Mouse (Mus musculus) left cerebral cortex, postnatal 10 days (tissue): Measurements from ENCODE around the gene Mdk. TPM values are rescaled to one million over a fixed set of nuclear protein-coding genes. Genes with fewer than 3 reads are reported as not detected.

Experiments
- DNase-seq, 2 experiments: peaks; one replicate each; pipeline ENCODE4 v3.0.0; 2021 to 2022; ENCODE audit warnings: low spot score in 2 of 2, mixed read lengths in 1 of 2; ENCODE audit errors: extremely low spot score in 1 of 2
- intact Hi-C: fragments of 180-260 bp; cut with DNase I; formaldehyde crosslinking; loops from one replicate; pipeline ENCODE4 v1.15.1; 2025
- total RNA-seq, 2 experiments: library from RNA; stranded (reverse); gene quantifications; 2 replicates each; pipeline ENCODE4 v1.2.3; 2021

Mdk gene
- total RNA-seq, 2 experiments from 2014 or later = 24.6 to 26.0 TPM

DNA sequence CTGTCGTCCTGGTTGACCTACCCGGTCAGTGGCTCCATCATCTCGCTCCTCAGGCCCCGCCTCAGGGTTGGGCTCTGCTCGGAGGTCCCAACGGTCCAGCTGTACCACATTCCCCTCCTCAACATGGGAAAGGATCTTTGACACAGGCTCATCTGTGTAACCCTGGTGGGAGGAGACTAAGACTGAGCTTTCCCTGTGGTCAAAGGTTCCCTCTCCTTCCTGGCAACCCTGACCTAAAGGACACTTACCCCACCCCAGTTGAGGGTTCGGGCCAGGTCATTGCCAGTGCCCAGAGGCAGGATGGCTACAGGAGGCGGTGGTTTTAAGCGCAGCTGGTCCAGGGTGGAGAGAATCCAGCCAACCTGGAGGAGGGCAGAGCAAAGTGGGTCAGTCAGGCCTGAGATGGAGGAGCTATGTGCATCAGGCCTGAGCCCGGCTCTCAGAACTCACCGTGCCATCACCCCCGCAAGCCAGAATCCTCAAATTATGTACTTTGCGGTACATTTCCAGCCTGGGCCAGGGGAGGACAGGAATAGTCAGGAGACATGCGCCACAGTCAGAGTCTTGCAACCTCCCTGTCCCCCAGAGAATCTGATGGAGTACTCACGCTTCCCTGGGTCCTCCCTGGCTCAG lies 7.3 kb upstream of the Mdk start:
- no peak for DNase-seq
- intact Hi-C loops = no loop called here

DNA sequence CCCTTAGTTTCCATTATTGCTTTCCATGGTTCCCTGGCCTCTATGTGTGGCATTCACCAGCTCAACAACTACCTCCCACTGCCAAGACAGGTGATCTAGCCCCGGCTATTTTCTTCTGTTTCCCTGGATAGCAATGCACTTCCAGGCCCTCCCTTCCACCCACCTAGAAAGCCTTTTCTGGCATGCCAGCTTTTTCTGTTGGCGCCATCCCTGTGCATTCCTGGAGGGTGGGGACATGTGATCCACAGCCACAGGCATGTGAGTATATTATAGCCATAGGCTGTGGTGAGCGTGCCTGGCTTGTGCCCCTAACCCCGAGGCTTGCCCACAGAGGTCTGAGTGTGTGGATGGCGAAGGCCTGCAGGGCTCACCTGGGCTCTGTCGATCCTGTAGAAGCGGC lies 4.1 kb upstream of the Mdk start:
- intact Hi-C loops = no loop called here
- no peak for DNase-seq

GRCm38 (mm10) chr2:91934826-91935525 lies 2.9 kb upstream of the Mdk start:
- no peak for DNase-seq
- intact Hi-C loops = no loop called here

DNA sequence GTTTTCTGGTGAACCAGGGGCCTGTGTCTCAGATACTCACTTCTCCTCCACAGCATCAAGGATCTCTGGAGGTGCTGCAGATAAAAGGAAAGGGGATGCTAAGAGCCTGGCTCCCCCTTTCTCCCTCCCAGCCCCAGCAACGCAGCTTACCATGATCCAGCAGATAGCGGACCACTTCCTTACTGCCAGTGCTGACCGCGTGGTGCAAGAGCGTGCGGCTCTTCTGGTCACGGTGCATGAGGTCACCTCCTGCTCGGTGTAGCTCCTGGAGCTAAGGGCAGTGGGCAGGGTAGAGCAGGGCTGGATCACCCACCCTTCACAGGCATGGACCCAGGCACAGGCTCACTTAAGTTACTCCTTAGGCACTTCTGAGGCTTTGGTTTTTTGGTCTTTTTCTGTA lies 1.9 kb upstream of the Mdk start:
- intact Hi-C loops = no loop called here
- DNase-seq = no peak

DNA sequence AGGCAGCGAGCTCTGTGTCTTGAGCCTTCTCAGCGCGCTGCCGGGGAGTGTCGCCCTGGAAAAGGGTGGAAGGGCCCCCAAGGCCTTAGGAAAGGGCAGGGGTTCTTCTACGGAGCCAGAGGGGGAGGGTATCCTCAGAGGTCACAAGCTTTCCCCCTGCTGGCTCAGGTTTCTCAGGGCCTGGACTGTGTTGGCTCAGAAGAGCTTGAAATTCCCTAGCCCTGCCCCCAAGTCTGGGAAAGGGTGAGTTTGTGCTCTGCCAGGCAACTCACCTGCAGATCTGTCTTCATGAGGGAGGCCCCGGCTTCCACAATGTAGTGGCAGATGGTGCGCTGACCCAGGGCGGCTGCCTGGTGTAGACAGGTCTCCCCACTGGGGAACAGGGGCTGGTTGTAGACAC lies 1.4 kb upstream of the Mdk start:
- intact Hi-C loops = no loop called here
- DNase-seq = no peak

GRCm38 (mm10) chr2:91932737-91933350 lies 747 bp upstream of the Mdk start:
- peak in 1 of 2 experiments; percentile 22 for DNase-seq
- intact Hi-C loops = no loop called here

DNA sequence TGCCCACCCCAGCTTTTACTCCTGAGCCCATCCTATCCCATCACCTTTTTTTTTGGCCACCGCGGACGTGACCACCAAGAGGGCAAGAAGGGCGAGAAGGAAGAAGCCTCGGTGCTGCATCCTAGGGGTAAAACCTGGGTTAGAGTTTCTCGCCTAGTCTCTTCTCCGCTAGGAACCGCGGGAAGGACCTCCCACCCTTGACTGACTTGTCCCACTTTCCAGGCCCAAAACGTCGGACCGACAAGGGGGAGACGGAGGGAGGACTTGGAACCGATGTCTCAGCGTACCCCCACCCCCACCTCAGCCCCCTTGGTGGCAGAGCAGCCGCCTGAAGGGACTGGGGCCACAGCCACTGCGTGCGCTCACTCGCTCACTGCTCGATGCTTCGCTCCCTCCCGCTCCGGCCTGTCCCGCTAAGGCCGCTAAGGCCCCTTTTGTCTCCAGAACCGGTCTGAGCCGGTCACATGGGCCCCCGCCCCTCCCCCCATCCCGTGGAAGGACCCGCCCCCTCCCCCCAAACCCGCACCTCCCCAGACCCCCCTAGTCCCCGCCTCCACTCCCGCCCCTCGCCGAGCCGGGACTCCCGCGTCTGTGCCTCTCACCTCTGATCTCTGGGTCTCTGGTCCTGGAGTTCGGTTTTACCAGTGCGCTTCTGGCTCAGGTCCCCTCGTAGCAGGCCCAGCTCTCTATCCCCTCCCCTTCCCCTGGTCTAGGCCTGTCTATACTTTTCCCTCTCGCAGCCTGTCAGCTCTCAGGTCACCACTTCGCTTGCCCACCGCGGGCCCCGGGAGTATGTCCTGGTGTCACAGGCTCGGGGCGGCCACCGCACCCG lies 553 bp downstream of the Mdk start:
- intact Hi-C loops = no loop called here
- peak in 1 of 2 experiments; percentile 78 for DNase-seq

DNA sequence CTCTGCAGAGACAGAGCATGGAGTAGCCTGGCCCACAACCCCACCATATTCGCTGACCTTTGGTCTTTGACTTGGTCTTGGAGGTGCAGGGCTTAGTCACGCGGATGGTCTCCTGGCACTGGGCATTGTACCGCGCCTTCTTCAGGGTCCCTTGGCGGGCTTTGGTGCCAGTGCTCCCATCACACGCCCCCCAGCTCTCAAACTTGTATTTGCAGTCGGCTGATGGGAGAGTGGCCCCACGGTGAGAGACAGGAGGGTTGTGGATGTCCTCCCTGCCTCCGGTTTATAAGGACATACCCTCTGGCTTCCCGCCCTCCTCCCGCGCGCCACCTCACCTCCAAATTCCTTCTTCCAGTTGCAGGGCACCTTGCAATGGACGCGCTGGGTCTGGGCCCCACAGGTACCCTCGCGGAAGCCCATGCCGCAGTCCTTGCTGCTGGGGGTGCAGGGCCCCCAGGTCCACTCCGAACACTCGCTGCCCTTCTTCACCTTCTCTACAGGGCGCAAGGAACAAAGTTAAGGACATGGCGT lies 1.3 kb downstream of the Mdk start:
- intact Hi-C loops = no loop called here
- DNase-seq = peak in 1 of 2 experiments; percentile 32

DNA sequence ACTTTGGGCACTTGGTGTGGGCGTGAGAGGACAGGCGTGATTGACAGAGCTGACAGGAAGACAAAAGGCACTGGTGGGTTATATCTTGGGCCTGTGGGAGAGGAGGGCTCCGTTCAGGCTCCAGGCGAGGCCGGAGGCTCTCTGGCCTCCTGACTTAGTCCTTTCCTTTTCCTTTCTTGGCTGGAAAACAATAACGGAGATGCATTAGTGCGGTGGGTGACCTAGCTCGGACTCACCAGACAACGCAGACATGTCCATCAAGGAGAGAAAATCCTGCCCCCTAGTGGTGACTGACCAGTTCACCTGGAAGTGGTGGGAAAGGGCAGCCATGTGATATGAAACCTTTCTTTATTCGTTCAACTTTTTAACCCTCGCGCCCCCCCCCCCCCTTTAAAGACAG lies 2.2 kb downstream of the Mdk start:
- peak in 1 of 2 experiments; percentile 73 for DNase-seq
- intact Hi-C loops = loop anchor here (10.0 kb wide), 1 partner anchor 255 kb away; no protein-coding TSS in a partner anchor

DNA sequence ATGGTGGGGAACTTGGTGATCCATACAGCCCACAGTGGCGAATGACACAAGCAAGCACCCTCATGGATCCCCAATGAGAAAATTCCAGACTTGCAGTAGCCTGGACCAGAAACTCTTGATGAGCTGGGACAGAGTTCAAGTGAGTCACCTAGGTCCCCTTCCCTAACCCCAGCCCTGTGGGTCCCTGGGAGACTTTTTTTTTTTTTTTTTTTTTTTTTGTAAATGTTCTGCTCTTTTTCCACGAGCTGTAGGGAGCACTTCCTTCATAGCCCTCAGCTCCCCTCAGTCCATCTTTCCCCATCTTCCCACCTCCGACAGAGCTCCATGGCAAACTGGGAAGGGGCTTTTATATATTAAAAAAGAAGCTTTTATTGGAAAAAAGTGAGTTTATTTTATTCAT lies 2.6 kb downstream of the Mdk start:
- DNase-seq = peak in 1 of 2 experiments; percentile 11
- intact Hi-C loops = loop anchor here (10.0 kb wide), 1 partner anchor 255 kb away; no protein-coding TSS in a partner anchor

DNA sequence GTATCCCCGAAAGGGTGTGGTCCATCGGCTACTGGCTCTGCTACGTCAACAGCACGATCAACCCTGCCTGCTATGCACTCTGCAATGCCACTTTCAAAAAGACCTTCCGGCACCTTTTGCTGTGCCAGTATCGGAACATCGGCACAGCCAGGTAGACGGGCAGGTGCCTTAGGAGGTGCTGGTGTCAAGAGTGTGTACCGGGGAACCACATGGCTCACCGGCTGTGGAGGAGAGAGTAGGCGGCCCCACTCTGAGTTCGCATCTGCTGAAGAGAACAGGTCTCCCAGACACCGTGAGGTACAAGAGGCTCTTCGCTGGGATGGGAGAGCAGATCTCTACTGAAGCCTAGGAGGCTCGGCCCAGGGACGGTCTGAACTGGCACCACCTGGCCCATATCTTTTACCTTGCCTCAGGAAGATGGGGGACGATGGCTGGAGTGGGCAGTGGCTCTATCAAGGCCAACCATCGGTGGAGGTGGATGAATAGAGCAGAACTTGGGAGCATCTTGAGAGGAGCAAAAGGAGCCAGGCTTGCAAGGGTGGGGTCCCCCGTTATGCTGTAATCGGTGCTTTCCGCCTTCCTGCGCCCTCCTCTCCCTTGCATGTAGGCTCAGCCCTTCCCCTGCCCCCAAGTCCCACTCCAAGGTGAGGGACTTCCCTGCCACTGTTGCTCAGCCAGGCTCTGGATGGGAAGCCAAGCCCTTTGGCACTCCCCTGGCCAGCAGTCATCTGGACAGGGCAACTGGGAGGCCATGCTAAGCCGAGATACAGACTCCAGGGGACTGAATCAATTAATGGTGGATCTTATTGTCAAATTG lies 3.4 kb downstream of the Mdk start:
- intact Hi-C loops = loop anchor here (10.0 kb wide), 1 partner anchor 254 kb away; no protein-coding TSS in a partner anchor
- no peak for DNase-seq

DNA sequence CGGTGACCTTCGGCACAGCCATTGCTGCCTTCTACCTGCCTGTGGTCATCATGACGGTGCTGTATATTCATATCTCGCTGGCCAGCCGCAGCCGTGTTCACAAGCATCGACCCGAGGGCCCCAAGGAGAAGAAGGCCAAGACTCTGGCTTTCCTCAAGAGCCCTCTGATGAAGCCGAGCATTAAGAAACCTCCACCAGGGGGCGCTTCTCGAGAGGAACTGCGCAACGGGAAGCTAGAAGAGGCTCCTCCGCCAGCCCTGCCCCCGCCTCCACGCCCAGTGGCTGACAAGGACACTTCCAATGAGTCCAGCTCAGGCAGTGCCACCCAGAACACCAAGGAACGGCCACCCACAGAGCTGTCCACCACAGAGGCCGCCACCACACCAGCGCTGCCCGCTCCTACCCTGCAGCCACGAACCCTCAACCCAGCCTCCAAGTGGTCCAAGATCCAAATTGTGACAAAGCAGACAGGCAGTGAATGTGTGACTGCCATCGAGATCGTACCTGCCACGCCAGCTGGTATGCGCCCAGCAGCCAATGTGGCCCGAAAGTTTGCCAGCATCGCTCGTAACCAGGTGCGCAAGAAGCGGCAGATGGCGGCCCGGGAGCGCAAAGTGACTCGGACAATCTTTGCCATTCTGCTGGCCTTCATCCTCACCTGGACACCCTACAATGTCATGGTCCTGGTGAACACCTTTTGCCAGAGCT lies 4.1 kb downstream of the Mdk start:
- intact Hi-C loops = loop anchor here (10.0 kb wide), 1 partner anchor 253 kb away; no protein-coding TSS in a partner anchor
- peak; percentile 74 to 89 for DNase-seq

DNA sequence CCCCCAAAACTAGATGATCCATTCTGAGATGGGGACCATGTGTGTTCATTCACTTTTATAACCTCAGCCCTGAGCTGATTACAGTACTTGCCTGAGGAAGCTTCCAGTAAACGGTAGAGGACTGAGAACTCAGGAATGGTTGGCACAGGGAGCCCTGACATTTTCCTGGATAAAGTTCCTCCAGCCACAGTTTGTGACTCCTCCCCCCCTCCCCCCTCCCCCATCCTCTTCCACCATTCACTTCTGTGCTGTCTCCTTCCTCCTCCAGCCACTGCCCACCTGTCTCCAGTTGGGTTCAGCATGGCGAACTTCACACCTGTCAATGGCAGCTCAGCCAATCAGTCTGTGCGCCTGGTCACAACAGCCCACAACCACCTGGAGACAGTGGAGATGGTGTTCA lies 5.1 kb downstream of the Mdk start, which contains the start of gene Chrm4:
Gene Chrm4, plus strand, starts transcription at position 301 of the 400 bp plus-strand sequence.
- DNase-seq = no peak
- intact Hi-C loops = loop anchor here (10.0 kb wide), 1 partner anchor 252 kb away; no protein-coding TSS in a partner anchor

DNA sequence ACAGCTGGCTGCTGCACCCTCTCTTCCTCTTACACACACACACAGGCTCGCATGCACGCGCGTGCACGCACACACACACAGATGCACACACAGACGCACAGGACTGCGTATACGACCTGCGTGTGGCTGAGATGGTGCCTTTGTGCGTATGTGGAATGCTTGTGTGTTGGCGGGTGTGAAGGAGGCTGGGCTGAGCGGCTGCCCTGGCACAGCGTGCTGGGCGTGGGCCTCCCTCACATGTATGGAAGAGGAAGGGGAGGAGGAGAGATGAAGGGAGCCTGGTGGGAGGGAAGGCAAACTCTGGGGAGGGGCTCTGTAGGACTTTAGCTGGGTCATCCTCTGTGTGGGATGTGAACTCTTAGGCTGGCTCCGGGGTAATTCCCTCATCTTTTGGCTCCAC lies 6.7 kb downstream of the Mdk start:
- DNase-seq = no peak
- intact Hi-C loops = loop anchor here (10.0 kb wide), 1 partner anchor 251 kb away; no protein-coding TSS in a partner anchor

DNA sequence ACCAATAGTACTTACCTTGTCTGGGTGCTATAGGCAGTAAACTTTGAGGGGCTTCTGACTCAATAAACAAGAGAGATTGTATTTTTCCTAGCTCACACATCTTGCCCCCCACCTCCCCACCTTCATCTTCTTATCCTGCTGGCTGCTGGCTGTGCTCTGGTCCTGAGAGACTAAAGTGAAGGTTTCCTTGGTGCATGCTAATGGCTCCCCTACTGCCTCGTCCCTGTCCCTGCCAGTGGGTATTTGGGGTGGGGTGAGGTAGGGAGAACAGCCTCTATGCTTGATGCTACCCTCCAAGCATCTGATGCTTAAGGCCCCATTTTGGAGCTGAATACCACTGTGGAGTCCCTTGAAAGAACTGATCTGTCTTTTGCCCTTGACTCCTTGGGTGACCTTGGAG lies 7.4 kb downstream of the Mdk start:
- intact Hi-C loops = loop anchor here (5.0 to 10.0 kb wide), 2 partner anchors 142 to 250 kb away; no protein-coding TSS in a partner anchor
- no peak for DNase-seq

- intact Hi-C loops = loop anchor here (5.0 to 10.0 kb wide), 2 partner anchors 141 to 249 kb away; no protein-coding TSS in a partner anchor
- DNase-seq = peak; percentile 67 to 86
Measured at GRCm38 (mm10) chr2:91923415-91924337, 8.4 kb downstream of the Mdk start.
